Mouse (Mus musculus) skeletal muscle tissue, adult 2 months (tissue): Measurements from ENCODE around the gene Slc24a2.

Experiments
- DNase-seq: peaks from one replicate; pipeline ENCODE4 v3.0.0-alpha.2; 2012; ENCODE audit warnings: low read depth, low spot score

Gene Slc24a2

DNA sequence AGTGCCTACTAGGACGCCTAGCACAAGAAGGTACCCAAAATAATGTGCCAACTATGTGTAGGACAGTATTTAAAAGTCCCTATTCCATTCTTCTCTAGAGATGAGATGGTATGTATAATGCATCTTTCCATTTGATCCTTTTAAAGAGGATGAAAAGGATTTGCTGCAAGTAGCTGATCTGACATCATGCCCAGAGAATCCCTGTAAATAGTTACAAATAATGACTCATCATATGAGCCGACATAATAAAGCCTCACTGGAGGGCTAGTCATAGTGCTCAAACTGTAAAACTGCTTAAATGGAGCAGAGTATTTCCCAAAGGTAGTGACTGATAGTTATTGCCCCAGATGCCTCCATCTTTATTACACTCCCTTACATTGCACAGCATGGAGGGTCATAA lies 183.1 kb downstream of the Slc24a2 start:
- no peak for DNase-seq

DNA sequence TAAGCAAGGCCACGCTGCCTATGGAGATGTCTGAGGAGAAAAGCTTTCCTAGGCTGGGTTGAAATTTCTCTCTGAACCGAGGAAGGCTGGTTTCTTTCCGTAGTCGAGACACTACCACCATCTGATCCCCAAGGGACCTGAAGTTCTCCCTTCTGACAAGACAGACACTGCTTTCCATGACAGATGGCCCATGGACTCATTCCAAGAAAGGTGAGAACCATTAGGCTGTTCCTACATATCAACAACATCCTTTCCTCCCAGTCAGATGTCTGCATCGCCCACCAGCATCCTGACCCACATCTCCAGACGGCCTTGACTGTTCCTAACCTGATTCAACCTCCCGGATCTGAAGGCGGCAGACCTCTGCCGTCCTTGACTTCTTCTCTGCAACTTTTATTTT lies 187.0 kb downstream of the Slc24a2 start:
- DNase-seq: no peak

DNA sequence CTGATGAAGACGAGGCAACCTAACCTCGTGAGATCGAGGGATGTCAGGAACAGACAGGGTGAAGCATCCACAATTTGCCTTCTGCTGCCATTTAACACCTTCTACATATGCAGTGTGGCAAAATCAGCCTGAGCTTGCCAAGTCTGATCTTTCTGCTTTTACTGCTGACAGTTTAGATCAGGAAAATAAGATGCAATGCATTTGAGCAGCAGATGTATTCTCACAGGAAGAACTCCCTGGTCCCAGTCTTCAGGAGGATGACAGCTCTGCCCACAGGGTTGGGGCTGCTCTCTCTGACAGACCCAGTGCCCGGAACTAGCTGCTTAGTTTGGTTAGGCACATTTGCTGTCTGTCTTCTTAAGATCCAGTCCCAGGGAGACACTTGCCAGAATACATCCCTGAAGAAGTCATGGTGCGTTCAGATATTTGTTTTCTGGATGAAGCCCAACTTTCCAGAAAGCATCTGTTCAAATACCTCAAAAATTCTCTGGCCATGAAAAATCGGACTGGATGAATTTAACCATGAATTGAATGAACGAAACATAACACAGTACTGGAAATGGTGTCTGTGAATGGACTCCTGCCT lies 188.8 kb downstream of the Slc24a2 start:
- no peak for DNase-seq

DNA sequence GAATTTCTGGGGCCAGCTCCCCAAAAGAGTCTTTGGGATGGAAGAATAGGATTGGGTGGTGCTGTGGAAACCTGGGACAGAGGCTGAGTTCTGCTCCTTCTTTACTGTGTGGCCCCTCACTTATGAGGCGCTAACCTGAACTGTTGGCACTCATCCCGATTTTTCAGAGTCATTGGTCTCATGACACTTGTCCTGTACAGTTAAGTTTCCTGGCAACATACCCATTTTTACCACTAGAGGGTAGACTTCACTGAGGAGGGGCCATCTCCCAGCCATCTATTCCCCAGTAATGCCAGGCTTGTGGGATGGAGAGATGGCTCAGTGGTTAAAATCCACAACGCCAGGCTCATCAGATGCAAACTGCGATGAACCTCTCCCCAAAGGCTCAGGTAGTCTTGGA lies 192.7 kb downstream of the Slc24a2 start:
- DNase-seq: no peak

DNA sequence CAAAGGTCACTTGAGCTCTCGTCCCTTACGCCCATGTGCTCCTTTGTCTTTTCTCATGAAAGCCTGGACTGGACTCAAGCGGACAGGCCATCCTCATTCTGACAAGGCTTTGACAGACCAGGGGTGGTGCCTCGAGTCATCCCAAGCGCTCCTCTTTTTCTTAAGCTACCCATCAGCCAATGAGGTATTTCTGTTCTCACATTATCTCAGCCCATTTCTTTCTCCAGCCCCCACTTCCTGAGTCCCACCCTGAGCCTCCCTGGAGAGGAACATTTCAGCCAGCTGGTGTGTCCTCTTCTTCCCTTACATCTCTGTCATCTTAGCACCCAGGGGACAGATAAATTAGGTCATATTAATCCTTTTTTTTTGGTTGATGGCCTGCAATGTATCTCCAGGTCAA lies 193.8 kb downstream of the Slc24a2 start:
- DNase-seq: peak; percentile 30

DNA sequence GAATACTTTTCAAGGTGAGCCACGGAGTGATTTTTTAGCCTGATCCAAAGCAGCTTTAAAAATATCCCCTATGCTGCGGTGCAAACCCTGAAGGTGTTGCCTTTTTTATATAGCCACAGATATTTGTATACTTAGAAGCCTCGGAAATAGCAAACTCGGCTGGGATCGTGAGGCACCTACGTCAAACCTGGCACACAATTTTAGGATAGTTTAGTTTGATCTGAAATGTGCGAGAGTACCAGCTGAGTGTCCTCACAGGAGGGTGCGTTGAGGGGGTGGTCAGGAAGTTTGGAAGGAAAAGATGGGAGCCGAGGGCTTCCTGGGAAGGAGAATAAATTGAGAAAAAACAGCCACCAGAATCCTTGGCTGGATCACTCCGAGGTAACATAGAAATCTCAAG lies 194.6 kb downstream of the Slc24a2 start:
- DNase-seq: no peak

DNA sequence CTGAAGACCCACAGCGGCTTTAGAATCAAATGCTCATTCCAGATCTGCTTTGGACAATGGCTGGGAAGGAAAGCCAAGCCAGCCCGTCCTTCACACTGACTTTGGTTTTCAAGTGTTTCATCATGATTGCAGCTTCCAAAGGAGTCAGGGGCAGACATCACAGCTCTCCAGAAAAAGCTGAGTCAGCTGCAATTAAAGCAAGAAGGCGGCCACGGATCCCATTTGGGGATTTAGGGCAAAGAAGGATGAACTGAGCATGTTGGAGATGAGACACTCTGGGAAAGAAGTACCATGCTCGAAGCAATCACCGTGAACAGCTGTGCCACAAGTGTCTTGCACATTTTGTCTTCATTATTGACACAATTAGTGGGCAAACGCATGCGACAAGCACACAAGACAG lies 197.6 kb downstream of the Slc24a2 start:
- no peak for DNase-seq

DNA sequence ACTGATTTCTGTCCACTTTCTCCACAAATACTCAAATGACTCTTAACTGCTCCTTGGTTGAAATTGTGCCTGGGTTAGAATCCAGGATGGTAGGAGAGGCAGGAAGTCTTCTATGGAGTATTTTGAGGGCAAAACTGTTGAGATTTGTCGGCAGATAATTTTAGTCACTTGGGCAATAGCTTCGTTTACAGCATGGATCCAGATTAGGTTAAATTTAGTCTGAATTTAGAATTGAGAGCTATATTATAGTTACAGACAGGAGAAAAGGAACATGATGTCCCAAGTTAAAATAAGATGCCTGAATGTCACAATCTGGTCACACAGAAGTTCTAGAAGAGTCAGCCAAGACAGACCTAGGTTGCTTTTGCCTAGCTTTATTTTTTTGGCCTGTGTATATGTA lies 199.2 kb downstream of the Slc24a2 start:
- no peak for DNase-seq

DNA sequence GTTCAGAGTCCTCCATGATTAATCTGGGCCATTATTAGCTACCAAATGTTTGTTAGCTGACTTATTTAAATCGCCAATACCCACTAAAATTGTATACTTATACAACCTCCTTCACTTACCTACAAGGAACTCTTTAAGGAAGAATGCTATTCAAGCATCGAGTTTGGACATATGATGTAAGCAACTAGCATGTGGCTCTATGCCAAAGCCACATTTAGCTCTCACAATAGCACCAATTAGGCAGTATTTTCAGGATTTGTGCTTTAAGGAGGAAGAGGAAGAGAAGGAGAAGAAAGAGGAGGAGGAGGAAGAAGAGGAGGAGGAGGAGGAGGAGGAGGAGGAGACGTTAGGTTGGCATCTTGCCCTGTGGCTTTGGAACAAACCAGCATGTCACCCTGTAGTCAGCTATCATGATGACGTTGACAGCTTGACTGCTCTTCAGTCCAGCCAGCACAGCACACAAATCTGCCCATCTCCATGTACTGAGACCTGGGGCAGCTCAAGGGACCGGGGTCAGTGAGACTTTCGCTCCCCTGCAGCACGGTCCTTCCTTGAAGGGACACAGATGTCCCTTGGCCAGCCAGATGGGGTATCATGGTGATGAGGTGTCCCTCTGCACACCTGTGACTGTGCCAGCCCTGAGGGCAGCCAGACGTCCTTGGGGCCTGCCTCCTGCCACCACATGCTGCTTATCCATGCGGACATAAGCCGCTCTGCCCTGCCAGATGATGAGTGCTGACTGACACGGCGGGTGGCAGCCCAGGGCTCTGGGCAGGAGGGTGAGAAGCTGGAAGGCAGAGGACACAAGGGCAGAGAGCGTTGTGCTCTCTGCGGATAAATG lies 203.7 kb downstream of the Slc24a2 start:
- no peak for DNase-seq

DNA sequence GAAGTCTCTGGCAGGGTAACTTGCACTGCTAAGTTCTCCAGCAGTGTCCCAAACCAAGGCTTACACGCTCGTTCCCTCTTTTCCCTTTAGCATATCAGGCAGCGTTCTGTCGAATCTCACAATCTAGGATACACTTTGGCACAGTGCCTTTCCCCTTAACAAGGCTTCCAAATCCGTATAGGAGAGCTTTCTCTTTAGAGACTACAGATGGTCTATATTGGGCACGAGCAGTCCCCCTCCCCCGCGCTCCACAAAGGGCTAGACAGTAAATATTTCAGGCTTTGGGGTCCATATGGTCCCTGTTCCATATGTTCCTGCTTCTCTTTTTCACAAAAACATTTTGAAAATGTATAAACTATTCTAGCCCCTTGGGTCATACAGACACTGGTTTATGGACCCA lies 205.7 kb downstream of the Slc24a2 start:
- DNase-seq: no peak

DNA sequence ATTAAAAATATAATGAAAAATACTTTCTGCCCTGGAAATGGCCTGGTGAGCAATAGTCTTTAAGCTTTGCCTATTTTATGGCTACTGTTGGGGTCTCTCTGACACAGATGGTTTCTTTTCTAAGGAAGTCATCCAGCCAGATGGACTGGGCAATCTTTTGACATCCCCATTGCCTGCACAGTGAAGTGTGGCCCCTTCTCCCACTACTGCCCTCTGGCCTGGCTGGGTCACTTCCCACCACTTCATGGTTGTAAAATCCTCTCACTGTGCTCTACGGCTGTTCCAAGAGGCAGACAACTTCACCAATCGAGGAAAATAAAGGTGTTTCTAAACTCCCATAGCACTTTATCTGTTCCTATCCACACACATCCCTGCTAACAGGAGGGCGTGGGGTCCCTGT lies 208.7 kb downstream of the Slc24a2 start:
- no peak for DNase-seq

DNA sequence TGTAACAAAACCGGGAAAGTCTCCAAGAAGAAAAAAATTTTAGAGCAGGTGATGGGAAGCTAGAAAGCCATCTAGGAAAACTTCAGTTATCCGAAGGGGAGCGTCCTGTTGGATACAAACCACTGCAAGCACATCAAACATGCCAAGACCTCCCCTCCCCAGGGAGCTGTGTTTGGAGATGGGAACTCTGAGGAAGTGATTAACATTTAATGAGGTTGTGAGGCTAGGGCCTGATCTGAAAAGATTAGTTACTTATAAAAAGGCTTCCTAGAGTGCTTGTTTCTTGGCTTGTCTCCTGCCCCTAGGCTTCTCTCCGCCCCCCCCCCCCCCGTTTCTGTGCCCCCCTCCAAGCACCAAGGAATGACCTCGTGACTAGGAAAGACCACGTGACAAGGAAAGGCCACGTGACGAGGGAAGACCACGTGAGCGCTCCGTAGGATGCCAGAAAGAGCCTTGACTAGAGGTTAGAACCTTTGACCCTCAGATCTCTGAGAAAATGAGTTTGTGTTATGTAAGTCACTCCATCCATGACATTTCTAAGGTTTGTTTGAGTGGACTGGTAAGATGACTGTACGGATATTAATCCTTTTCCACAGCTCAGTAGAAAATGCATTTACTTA lies 210.7 kb downstream of the Slc24a2 start:
- DNase-seq: no peak

DNA sequence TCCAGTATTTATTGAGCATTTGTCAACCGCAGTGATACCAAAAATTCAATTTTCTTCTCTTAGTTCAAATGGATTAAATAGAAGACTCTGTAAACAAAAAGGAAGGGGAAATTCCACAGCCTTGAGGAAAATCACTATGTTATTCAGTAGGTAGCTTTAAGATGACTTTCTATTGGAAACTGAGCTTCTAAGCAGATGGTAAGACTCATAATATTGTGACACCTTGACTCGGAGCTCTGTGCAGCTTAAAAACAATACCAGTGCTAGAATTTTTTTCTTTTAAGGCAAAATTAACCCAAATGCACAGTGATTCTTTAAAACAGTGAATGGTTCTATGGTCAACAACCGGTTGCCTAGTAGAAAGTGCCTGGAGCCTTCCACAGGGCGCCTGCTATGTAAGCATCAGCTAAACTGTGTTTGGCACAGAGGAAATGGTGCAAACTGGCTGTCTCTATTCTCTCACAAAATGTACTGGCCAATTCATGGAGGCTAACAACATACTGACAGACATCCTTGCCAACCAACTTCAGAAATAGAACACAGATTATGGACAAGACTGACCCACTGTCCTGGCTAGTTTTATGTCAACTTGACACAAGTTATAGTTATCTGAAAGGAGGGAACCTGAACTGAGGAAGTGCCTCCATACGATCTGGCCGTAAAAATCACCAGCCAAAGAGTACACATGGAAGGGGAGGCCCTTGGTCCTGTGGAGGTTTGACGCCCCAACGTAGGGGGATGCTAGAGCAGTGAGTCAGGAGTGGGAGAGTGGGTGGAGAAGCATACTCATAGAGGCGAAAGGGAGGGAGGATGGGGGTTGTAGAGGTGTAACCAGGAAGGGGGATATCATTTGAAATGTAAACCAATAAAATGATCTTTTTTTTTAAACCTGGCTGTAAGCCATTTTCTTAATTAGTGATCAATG lies 211.9 kb downstream of the Slc24a2 start:
- no peak for DNase-seq

DNA sequence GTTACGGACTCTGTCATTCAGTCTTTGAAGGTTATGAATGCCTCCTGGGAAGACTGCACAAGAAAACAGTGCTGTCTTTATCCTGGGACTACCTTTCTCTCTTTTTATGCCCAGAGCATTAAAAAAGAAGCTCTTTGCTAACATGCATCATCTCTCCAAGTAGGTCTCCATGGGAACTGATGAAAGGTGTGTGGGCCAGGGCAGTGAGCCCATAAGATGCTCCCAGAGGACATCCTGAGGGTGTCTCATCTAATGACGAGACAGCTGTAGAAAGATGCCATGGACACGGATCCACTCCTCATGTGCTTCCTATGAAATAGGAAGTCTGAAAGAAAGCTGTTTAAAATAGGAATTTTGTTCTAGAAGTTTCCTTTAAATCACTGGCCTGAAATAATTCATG lies 212.8 kb downstream of the Slc24a2 start:
- no peak for DNase-seq

DNA sequence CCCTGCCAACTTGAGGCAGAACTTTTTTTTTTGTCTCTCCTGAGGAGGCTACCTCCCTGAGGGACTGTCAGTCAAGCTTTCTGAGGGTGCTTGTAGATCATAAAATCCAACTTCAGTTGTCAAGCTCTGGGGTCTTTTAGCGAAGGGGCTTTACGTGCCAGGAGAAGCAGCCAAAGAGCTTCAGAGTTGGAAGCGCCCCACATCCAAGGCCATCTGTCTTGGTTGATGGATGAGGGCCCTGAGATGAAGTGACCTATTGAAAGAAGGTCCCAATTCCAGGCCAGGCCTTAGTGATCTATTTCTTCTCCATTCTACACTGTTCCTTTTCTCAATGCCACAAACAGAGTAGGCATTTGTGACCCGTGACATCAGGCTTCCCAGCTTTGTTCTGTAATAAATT lies 214.5 kb downstream of the Slc24a2 start:
- DNase-seq: no peak

DNA sequence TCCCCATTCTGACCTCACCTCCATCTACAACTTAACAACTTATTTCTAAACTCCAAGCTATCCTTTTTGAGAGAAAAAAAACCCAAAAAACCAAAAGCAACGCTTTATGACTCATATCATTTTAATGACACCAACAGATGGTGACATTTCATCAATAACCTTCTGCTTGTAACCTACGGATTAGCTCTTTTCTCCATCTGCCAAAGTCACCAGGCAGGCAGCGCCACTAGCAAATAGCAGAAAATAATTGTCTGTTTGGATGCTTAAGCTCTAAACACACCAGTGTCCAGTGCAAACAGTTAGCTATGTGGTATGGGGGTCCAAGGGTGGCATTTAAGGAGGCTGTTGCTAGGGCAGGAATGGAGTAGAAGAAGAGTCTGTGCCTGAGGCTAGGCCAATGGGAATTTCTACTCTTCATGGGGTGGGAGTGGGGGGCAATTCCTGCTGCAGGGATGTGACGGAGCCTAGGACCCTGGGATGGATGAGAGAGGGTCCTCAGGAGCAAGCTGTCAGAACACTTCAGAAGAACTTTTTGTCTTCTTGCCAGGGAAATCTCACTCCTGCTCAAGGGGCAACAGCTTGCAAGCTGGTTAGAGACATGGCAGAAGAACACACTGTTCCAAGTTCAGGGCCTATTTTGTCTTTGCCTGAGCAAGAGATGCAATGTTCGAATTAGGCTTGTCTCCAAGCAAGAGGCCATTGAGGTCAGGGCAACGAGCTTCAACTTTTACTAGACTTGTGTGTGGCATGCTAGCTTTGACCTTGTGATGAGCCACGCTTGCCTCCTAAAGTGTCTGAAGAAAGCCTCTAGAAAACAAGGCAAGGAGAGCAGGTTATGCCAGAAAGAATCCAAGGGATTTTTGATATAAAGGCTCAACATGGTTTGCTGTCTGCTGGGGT lies 216.3 kb downstream of the Slc24a2 start:
- no peak for DNase-seq

DNA sequence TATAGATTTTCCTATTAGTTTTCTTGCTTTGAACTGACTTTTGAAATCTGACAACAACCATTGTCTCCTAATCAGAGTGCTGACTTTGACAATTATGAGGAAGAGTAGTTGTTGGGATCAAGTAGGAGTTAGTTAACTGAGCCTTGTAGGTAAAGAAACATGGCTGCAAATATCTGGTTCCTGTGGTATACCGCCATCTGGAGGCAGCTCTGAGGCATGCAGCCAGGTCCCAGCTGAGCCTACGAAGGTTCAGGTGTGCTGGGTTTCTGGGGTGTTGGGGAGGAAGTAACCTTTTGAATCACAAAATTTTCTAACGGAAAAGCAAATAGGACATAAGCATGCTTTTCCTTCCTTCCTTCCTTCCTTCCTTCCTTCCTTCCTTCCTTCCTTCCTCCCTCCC lies 237.8 kb downstream of the Slc24a2 start:
- DNase-seq: no peak

DNA sequence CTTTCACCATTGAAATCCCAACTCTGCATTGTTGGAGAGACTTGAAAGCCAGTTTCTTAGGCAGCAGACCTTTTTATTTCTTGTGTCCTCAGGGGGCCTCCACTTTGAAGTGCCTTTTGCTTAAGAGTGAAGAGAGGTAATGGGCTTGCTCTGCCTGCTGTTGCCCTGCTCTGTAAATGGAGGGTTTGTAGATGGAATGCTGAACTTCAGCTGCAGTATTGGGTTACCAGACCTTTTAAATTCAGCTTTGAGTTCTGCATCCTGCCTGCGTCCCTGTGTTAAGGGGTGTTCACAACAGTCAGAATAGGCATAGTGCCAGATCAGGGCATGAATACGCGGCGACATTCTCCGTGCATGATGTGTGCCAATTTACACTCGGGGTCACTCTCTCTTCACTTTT lies 241.0 kb downstream of the Slc24a2 start:
- no peak for DNase-seq

DNA sequence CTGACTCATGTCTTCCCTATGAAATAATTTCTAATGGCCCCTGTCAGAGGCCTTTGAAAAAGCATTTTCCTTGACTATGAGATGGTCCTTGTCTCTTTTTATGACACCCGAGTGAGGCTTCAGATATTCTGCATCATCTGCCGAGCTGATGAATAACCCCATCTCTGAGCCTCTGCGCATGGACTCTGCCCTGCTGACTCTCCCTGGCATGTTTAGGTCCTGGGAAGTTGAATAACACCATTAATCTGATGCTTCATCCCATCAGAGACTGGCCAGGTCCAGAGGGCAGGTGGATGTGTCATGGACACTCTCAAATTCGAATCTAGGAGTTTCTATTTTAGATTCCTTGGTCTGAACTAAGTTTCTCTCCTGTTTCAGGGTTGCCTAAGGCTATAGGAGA lies 242.4 kb downstream of the Slc24a2 start:
- DNase-seq: no peak

DNA sequence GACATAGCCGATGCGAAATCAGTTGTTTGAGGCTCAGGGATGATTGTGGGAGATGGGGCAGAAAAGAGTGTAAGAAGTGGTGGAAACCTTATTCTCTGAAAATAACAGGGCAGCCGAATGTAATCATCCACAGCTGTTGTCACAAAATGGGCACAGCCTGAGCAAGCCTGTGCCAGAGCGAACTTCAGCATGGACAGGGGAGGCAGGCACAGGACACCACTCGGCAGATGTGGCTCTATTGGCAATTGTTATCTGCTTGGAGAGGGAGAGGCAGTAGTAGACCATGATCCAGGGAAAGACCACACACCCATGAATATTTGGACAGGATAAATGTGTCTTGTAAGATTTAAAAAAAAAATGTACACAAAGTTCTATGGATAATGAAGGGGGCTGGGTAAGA lies 253.0 kb downstream of the Slc24a2 start:
- DNase-seq: no peak
